Mouse (Mus musculus): ENCODE results near the gene Urm1. TPM values are rescaled to one million over a fixed set of nuclear protein-coding genes. Genes with fewer than 3 reads are reported as not detected.
"Not testable (repeated sequence)": the region's sequence is repeated elsewhere in the genome, so short reads cannot be mapped to it uniquely, and the experiment has no call there.

The Urm1 gene
- total RNA-seq, 2 experiments from 2014 or later = 36.7 to 36.8 TPM

DNA sequence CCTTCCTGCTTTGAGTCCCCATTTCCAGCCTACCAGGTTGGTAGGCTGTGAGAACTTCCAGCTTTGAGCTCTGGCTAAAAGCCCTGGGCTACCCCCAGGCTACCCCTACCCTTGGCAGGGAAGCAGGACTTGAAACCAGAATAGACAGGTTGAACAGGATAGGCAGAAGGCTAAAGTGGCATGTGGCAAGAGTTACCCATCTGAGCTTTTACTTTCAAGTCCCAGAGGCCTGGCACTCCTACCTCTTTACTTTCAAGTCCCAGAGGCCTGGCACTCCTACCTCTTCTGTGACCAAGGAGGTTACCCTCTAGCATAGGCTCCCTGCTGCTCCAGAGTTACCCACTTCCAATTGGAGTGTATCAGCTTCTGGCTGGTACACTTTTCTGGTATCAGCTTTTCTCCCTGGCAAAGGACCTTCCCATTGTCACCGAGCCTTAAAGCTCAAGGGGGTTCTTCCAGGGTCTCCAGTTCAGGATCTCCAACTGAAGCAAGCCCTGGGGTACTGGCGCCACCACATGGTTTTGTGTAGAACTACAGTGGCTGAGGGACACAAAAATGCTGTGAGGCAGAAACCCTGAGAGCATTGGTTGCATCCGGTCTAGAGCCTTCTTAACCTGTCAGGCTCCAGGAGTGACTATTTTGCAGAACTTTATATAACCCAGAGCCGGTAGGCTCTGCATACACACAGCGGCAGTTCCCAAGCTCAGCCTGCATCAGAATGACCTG lies 39.0 kb downstream of the Urm1 start:
- peak; percentile 34 to 44 for DNase-seq

DNA sequence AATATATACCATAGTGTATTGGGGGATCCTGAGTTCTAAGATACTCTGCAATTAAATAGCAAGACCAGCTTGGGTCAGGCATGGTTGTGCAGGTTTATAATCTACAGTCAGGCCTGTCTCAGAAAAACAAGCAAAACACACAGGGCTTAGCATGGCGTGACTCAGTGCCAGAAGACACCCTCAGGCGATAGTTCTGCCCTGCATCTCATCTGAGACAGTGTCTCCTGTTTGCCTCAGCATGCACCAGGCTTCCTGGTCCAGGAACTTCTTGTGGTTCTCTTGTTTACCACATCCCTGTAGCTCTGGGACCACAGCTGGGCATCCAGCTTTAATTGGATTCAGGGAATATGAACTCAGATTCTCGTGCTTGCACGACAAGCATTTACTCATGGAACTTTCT lies 45.2 kb downstream of the Urm1 start:
- no peak for DNase-seq

DNA sequence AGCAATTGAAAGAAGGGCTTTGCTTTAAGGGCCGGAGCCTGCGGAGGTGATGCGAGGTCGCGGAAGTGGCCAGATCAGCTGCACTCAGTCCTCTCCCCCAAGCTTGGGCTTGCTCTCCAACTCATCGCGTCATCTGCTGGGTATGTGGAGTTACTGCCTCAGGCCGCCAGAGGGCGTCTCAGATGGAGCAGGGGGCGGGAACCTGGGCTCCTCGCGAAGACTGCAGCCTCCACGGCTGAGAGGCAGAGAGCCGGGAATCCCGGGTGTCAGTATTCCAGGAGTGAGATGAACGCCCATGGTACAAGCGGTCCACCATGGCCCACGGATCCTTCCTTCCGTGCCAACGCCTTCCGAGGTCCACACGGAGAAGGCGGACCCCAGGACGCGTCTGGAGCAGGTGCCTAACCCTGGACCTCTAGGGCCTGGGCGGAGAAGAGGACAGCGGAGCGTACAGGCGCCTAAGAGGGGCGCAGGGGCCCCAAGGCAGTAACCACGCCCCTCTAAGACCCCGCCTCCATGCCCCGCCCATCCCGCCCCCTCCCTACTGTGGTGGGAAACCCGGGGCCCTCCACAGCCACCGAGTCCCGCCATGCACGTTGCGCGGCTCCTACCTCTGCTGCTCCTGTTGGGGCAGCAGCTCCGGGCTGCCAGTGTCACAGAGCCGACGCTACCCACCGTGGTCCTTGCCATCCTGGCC lies 49.2 kb downstream of the Urm1 start, which contains the start of gene Cercam:
Gene Cercam, plus strand, starts transcription at position 216 of the 697 bp plus-strand sequence.
- DNase-seq = peak; percentile 89

DNA sequence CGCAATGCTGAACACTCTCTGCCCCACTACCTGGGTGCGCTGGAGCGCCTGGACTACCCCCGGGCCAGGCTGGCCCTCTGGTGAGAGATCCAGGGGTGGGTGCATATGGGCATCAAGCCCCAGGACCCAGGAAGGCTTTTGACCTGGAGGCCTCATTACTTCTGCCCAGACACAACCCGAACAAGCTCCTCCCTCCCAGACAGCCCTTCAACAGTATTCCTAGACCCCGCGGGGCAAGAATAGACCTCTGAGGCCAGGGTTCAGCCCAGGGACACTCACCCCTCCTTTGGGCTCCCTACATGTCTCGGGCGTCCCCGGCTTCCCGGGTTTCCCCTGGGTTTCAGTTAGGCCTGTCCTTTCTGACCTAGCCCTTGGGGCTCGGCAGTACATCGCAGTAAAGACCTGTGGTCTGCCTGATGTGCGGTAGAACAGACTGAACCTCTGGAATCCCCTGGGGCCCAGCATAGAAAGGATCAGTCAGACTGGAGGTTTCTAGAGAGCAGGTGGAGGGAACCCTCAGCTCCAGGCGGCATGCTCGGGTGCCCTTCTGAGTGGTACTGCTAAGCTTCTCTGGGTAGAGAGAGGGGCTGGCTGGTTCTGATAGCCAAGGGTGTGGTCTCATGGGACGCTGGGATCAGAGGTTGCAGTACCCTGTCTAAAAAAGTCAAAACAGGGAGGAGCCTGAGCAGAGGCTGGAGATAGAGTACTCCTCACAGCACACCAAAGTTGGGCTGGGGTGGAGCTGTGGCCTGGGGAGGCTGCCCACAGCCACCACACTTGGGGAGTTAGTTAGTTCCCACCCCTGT lies 50.0 kb downstream of the Urm1 start:
- DNase-seq = peak in 1 of 2 experiments; percentile 13

DNA sequence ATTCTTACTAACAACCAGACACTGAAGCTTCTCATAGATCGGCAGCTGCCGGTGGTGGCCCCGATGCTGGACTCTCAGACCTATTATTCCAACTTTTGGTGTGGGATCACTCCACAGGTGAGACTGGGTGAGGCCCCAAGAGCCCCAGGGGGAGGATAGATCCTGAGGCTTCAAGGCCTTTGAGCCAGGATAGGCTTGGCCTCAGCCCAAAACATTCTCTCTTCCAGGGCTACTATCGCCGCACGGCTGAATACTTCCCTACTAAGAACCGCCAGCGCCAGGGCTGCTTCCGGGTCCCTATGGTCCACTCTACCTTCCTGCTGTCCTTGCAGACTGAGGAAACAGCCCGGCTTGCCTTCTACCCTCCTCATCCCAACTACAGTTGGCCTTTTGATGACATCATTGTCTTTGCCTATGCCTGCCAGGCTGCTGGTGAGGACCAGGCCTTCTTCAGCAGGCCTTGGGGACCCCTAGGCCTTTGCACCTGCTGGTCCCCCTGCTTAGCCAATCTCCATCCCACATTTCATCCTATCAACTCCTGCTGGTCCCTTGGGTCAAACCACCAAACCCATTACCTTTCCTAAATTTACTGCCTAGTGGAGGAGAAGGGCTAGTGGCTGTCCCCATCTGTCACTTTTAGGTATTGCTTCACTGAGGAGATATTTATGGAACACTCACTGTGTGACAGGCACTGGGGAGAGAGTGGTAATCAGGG lies 52.9 kb downstream of the Urm1 start:
- DNase-seq = peak in 1 of 2 experiments; percentile 27

DNA sequence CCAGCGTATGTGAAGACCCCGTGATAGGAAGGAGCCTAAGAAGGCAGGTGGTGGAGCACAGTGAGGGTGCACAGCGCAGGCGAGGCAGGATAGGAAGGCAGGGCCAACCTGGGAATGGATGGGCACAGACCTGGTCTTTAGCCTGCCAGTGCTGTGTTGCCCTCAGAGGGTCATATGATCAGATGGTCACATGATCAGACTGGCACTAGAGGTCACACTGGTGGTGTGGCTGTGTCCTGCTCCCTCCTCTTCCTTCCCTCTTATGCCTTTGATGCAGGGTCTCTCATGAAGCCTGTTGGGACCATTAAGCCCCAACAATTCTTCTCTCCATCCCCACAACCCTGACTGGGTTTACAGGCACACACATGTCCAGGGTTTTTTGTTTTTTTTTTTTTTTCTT lies 53.9 kb downstream of the Urm1 start:
- DNase-seq = no peak

DNA sequence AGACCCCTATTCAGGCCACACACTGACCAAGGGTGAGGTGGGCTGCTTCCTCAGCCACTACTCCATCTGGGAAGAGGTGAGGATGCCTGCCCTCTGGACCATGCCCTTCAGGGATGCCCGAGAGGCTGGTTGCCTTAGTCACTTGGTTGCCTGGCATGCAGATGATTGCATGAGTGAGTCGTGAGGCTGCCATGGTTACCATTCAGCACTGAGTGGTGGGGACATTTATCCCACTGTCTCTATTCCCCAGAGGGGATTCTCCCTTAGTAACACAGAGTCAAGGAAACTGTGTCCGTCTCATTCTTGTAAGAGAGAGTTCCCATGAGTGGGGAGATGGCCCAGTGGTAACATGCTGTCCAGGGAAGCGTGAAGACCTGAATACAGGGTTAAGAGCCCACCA lies 58.2 kb downstream of the Urm1 start:
- DNase-seq = no peak

DNA sequence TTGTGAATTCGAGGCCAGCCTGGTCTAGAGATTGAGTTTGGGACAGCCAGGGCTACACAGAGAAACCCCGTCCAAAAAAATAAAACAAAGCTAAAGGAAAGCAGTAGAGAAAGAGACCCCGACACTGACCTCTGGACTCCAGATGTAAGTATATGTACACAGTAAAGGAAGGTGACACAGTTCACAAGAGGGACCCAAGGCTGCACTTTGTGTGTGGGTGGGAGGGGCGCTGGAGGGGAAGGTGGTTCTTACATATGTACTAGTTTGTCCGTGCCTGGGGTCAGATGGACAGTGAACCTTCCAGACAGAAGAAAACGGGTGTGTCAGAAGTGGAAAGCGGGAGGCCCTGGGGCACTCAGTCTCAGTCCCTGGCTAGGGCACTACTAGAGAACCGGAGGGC lies 59.3 kb downstream of the Urm1 start:
- peak in 1 of 2 experiments; percentile 12 for DNase-seq

DNA sequence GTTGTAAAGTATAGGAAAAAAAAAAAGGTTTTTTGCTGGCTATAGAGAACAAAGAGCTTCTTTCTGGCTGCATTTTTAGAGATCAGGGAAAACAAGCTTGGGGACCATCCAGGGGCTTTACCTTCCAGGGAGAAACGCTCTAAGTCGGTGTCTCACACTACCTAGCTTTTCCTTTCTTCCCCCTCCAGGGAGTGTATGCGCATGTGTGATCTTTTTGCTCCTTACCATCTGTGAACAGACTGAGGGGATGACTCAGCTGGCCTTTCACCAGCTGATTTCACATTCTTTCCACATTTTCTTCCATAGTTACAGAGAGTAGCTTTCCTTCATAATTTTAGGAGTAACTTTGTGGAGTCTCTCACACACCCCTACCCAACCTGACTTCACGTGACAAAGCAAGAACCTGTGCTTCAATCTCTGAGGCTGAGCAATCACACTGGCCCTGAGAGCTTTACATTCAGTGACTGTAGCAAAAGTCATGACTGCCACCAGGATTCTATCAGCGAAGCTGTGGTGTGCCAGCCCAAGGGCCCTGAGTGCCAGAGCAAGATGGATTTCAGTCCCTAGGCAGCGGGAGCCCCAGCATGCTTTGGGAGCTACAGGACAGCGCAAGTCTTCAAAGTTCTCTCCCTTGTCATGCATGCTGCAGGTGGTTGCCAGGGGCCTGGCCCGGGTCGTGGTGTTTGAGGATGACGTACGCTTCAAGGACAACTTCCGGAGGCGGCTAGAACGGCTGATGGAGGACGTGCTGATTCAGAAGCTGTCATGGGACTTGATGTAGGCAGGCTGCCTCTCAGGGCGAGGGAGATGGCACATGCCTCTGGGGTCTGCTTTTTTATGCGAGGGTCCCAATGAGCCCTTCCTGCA lies 60.3 kb downstream of the Urm1 start:
- peak; percentile 80 to 84 for DNase-seq

DNA sequence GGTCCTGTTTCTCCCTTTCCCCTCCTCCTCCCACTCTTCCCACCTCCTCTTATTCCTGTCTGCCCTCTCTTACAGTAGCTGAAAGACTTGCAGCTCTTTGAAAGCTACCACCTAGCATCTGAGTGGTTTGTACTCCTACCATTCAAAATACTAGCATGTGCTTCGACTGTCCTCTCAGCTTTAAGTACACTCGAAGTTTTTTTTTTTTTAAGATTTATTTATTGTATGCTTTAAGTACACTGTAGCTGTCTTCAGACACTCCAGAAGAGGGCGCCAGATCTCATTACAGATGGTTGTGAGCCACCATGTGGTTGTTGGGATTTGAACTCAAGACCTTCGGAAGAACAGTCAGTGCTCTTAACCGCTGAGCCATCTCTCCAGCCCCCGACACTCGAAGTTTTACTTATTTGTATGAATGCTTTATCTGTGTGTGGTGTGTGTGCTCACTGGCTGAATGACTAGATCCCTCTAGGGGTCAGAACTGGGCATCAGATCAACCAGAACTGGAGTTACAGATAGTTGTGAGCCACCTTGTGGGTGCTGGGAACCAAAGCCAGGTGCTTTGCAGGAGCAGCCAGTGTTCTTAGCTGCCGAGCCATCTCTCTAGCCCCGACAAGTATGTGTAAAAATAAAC lies 66.9 kb downstream of the Urm1 start:
- not testable (repeated sequence) for DNase-seq

DNA sequence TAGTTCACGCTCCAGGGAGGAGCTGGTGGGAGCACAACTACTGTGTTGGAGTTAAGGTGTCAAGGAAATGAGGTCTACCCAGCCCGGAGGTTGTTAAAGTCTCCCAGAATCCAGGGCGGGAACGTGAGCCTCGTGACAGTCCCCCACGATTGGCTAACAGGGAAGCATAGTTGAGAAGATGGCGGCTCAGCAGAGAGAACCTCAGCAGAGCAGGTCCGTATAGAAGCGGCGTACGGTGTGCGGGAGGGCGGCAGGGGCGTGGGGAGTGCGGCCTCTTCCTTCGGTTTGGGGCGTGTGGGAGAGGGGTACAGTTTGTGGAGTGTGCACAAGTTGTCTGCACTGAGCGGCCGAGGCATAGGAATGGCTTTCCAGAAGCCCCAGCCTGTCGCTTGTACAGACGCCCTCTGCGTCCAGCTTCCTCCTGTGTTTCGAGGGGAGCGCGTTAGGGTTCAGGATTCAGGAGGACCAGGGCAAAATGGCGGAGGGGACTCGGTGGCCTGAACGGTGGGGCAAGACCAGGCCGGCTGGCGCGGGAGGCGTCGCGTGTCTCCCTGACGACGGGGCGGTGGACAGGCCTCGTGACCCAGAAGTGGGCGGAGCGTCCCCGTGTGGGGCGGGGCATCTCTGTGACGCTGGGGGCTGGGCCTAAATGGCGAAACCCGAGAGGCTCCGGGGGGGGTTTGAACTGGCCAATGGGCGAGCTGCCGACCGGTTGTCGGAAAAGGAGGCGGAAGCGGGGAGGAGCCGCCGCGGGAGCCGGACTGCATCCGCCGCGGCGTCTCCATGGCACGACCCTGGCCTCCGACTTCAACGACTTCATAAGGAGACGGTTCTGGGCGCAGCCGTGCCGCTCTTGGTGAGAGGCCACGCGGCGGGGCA lies 69.4 kb downstream of the Urm1 start, which contains the start of gene Odf2:
Gene Odf2, plus strand, starts transcription at position 156 of the 879 bp plus-strand sequence.
- peak; percentile 100 for DNase-seq

DNA sequence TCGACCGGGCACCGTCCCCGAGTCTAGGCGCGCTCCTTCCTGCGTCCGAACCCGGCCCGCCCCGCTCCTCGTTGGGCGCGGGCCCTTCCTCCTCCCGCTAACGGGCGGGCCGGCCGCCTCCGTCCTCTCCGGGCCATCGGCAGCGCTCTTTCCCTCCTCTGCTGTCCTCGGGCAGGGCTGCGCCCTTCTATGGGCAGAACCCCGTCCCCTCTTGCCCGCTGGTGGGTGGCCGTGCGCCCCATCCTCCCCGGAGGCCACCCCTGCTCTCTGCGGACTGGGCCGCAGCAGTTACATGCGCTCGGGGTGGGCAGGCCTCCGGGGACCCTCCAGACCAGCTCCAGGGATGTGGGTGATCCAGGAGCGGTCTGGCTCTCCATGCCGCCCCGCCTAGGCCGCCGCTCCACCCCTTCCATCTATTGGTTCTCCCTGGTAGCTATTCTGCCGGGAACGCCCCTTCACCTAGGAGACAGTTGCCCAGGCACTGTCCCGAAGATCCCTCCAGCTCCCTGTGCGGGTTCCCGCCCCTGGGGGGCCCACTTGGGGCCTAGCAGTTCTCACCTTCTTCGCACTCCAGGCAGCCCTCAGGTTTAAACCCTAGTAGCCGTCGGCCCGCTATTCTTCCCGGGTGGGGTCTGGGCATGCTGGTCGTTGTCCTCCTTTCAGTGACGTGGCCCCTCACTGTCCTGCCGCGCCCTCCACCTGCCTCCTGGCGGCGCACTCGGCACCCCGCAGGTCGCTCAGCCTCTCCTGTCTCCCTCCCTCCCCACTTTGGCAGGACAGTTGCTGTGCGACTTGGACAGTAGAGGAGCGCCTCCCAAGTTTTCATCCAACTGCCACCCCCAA lies 70.3 kb downstream of the Urm1 start:
- peak; percentile 94 to 95 for DNase-seq

DNA sequence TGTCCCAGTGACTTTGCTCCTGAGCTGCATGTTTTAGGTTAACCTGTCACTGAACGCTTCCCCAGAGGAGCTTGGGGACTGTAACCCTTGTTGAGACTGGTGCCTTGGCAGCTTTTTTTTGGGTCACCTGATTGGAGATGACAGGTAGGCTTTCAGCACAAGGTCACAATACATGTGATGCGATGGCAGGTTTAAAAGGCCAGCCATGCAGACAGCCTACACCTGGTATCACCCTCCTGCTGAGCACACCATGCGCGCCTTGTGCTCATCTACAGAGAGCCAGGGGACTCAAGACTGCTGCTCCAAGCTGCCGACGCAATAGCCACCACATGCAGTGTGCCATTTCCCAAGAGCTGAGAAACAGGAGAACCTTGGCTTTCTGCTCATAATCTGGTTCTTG lies 71.9 kb downstream of the Urm1 start:
- no peak for DNase-seq

Small RNAs within 50 kb of the gene (microRNA-seq; reads per million reads assigned to microRNA genes)
- gene Mir219a-2 (not detected), gene Mir219b (not detected)

Other genes with a start within 250 kb of the Urm1 start
- 10 to 100 TPM; 45.4 to 49.9 TPM for gene Rapgef1, start 200.4 kb upstream of the Urm1 start, total RNA-seq (2021)
- not detected for gene Gm13420, start 68.4 kb upstream of the Urm1 start, total RNA-seq (2021)
- gene Gm13547, start 60.8 kb upstream of the Urm1 start, total RNA-seq (2021) = not detected
- gene Coq4, start 32.6 kb upstream of the Urm1 start, total RNA-seq (2021) = 10 to 100 TPM; 16.9 to 21.7 TPM
- 10 to 100 TPM; 33.3 to 37.7 TPM for gene Trub2, start 31.6 kb upstream of the Urm1 start, total RNA-seq (2021)
- gene Slc27a4, start 17.4 kb upstream of the Urm1 start, total RNA-seq (2021) = 10 to 100 TPM; 30.4 to 39.2 TPM
- 10 to 100 TPM; 11.6 to 15.8 TPM for gene Cercam, start 49.1 kb downstream of the Urm1 start, total RNA-seq (2021)
- gene Odf2, start 69.1 kb downstream of the Urm1 start, total RNA-seq (2021) = 10 to 100 TPM; 35.4 to 36.0 TPM
- gene Gle1, start 115.4 kb downstream of the Urm1 start, total RNA-seq (2021) = 10 to 100 TPM; 29.8 to 32.1 TPM
- gene Sptan1, start 145.5 kb downstream of the Urm1 start, total RNA-seq (2021) = 100 to 1,000 TPM; 197 to 273 TPM
- 10 to 100 TPM; 15.8 to 20.9 TPM for gene Wdr34, start 228.8 kb downstream of the Urm1 start, total RNA-seq (2021)
- 100 to 1,000 TPM; 255 to 277 TPM for gene Set, start 237.3 kb downstream of the Urm1 start, total RNA-seq (2021)